11 mouse cellular contexts compared by ENCODE assay signal in the genomic region with DNA sequence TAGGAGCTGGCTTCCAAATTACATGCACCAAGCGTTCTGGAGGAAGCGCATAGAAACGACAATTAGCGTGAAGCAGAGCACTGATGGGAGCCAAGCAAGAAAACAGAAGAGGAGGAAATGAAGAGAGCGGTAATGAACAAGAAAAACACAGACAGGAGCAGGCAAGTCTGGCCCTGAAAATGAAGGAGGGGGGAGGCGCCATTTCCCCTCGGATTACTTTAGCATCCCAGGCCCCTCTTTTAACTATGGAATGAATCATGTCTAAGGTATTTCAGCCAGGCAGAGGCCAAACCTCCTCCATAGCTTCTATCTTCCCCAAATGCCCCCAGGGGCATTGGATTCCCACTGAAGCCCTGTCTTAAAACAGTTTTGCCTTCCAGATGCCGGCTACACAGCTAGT.
DNase-seq lines count a peak whose midpoint lies in the region; ATAC-seq and TF ChIP-seq lines count a peak whose summit lies in the region.
"Had no signal": no experiment of that assay in that cellular context is flagged by ENCODE, and none has a peak within 500 bp of the region (broad histone marks: within the 10 kb centered on the region; RNA-seq: fewer than 3 reads in every experiment).

No protein-coding gene starts in this region.

- H3K27ac ChIP-seq in forebrain, postnatal 0 days (ENCODE audit: low read depth, low read length): no peak overlapping the region
- H3K27ac ChIP-seq in forebrain, embryonic 13.5 days: no peak overlapping the region
- H3K27ac ChIP-seq in kidney, postnatal 0 days: no peak overlapping the region
- H3K27ac ChIP-seq in embryonic facial prominence, embryonic 15.5 days (replicated peaks): 0 out of 2 replicates have a peak overlapping the region, but pooled peaks have one; percentile 44

- H3K4me3 ChIP-seq in forebrain, postnatal 0 days (ENCODE audit: low read depth, low read length): no peak overlapping the region
- no peak overlapping the region for H3K4me3 ChIP-seq in forebrain, embryonic 13.5 days
- no peak overlapping the region for H3K4me3 ChIP-seq in kidney, postnatal 0 days (replicated peaks; ENCODE audit: low read depth, low read length)
- no peak overlapping the region for H3K4me3 ChIP-seq in embryonic facial prominence, embryonic 15.5 days (replicated peaks)

- WGBS in forebrain, postnatal 0 days: 43% methylated on average over 8 of the region's 8 CpGs
- 72% methylated on average over 8 of the region's 8 CpGs for WGBS in forebrain, embryonic 13.5 days
- 17% methylated on average over 8 of the region's 8 CpGs for WGBS in kidney, postnatal 0 days
- WGBS in embryonic facial prominence, embryonic 15.5 days: 6% methylated on average over 8 of the region's 8 CpGs

- no peak for TF ChIP-seq CTCF in forebrain, postnatal 0 days (IDR thresholded peaks at IDR 0.05; ENCODE audit: low read depth)
- TF ChIP-seq CTCF in kidney, postnatal 0 days (IDR thresholded peaks at IDR 0.05; ENCODE audit: low read depth): no peak

- H3K27me3 ChIP-seq in forebrain, postnatal 0 days (ENCODE audit: insufficient read depth, low read length): no peaks in the 10 kb centered on the region
- H3K27me3 ChIP-seq in forebrain, embryonic 13.5 days: no peaks in the 10 kb centered on the region
- no peaks in the 10 kb centered on the region for H3K27me3 ChIP-seq in kidney, postnatal 0 days (ENCODE audit: insufficient read depth, low read length)
- no peaks in the 10 kb centered on the region for H3K27me3 ChIP-seq in embryonic facial prominence, embryonic 15.5 days

- no peak for ATAC-seq in forebrain, postnatal 0 days
- no peak for ATAC-seq in forebrain, embryonic 13.5 days
- ATAC-seq in kidney, postnatal 0 days (replicated peaks; ENCODE audit: low FRiP score, low read depth): no peak
- peak; percentile 57 for ATAC-seq in embryonic facial prominence, embryonic 15.5 days (ENCODE audit: insufficient number of reproducible peaks, low FRiP score, low TSS enrichment, low read depth)

- H3K9ac ChIP-seq in forebrain, postnatal 0 days: no peak overlapping the region
- H3K9ac ChIP-seq in forebrain, embryonic 13.5 days: no peak overlapping the region
- no peak overlapping the region for H3K9ac ChIP-seq in kidney, postnatal 0 days (ENCODE audit: low read depth, low read length)
- no peak overlapping the region for H3K9ac ChIP-seq in embryonic facial prominence, embryonic 15.5 days

- H3K4me1 ChIP-seq in forebrain, postnatal 0 days (ENCODE audit: insufficient read depth): no peaks in the 10 kb centered on the region
- no peaks in the 10 kb centered on the region for H3K4me1 ChIP-seq in forebrain, embryonic 13.5 days
- H3K4me1 ChIP-seq in kidney, postnatal 0 days (replicated peaks; ENCODE audit: insufficient read depth, low read length): no peaks in the 10 kb centered on the region
- H3K4me1 ChIP-seq in embryonic facial prominence, embryonic 15.5 days: 0 out of 2 replicates have a peak, but pooled peaks cover 9% of the 10 kb centered on the region

- H3K4me2 ChIP-seq in forebrain, postnatal 0 days (ENCODE audit: low read depth): 0 out of 2 replicates have a peak overlapping the region, but pooled peaks have one; percentile 3
- H3K4me2 ChIP-seq in forebrain, embryonic 13.5 days: no peak overlapping the region
- H3K4me2 ChIP-seq in kidney, postnatal 0 days (ENCODE audit: low read length): 0 out of 2 replicates have a peak overlapping the region, but pooled peaks have one; percentile 2
- H3K4me2 ChIP-seq in embryonic facial prominence, embryonic 15.5 days (replicated peaks): peak overlapping the region; percentile 27

- H3K36me3 ChIP-seq in forebrain, postnatal 0 days (ENCODE audit: insufficient read depth): no peaks in the 10 kb centered on the region
- no peaks in the 10 kb centered on the region for H3K36me3 ChIP-seq in forebrain, embryonic 13.5 days (ENCODE audit: poor library complexity, severe bottlenecking)
- H3K36me3 ChIP-seq in kidney, postnatal 0 days (ENCODE audit: insufficient read depth, low read length): no peaks in the 10 kb centered on the region
- H3K36me3 ChIP-seq in embryonic facial prominence, embryonic 15.5 days: no peaks in the 10 kb centered on the region

- DNase-seq in forebrain, postnatal 0 days: peak; percentile 12
- peak; percentile 28 for DNase-seq in kidney, postnatal 0 days (ENCODE audit: low spot score)
- DNase-seq in kidney, postnatal 25 days: no peak
- peak; percentile 73 for DNase-seq in Muller cell, postnatal 12 days (ENCODE audit: inconsistent ontology term)
- DNase-seq in T-cell, adult 2 months (ENCODE audit: low spot score): no peak
- DNase-seq in cerebellum, adult 18-20 months: no peak
- DNase-seq: adrenal gland, postnatal 36 days; kidney, postnatal 14 days; lung, postnatal 10 days had no signal

- no peaks in the 10 kb centered on the region for H3K9me3 ChIP-seq in forebrain, postnatal 0 days (ENCODE audit: low read length)
- H3K9me3 ChIP-seq in forebrain, embryonic 13.5 days (replicated peaks): no peaks in the 10 kb centered on the region
- no peaks in the 10 kb centered on the region for H3K9me3 ChIP-seq in kidney, postnatal 0 days (replicated peaks; ENCODE audit: low read length)
- H3K9me3 ChIP-seq in embryonic facial prominence, embryonic 15.5 days (replicated peaks): no peaks in the 10 kb centered on the region

Comparison
In these comparisons a context has a peak if more than half of its experiments do, and no peak if none do; other contexts are left out.
1. DNase-seq: peak in forebrain, postnatal 0 days (single experiment), kidney, postnatal 0 days (single experiment) and Muller cell, postnatal 12 days (single experiment); none in kidney, postnatal 25 days (0 of 2), T-cell, adult 2 months (single experiment) and cerebellum, adult 18-20 months (0 of 2).